ENCODE assay signal across 13 mouse cellular contexts in genomic region chr4:8928551-8929305, GRCm38 (mm10).
DNase-seq lines count a peak whose midpoint lies in the region; ATAC-seq lines count a peak whose summit lies in the region.
"Had no signal": no experiment of that assay in that cellular context is flagged by ENCODE, and none has a peak within 500 bp of the region (broad histone marks: within the 10 kb centered on the region; RNA-seq: fewer than 3 reads in every experiment).

No protein-coding gene starts in this region.

- H3K4me3 ChIP-seq in midbrain, embryonic 14.5 days (replicated peaks; ENCODE audit: low read depth, low read length), result no peak overlapping the region
- no peak overlapping the region for H3K4me3 ChIP-seq in midbrain, embryonic 11.5 days (ENCODE audit: low read depth, low read length)
- no peak overlapping the region for H3K4me3 ChIP-seq in liver, embryonic 12.5 days
- H3K4me3 ChIP-seq: limb, embryonic 10.5 days had no signal

- no peaks in the 10 kb centered on the region for H3K27me3 ChIP-seq in midbrain, embryonic 14.5 days (ENCODE audit: control insufficient read depth, insufficient read depth, low read length)
- H3K27me3 ChIP-seq in midbrain, embryonic 11.5 days (ENCODE audit: control insufficient read depth, insufficient read depth, low read length), result no peaks in the 10 kb centered on the region
- H3K27me3 ChIP-seq in liver, embryonic 12.5 days (replicated peaks), result no peaks in the 10 kb centered on the region

- DNase-seq in heart, adult 11 months, result peak; percentile 88
- no peak for DNase-seq in heart, adult 8-10 months (ENCODE audit: low spot score)
- peak; percentile 6 for DNase-seq in midbrain, embryonic 14.5 days
- DNase-seq in midbrain, embryonic 11.5 days (ENCODE audit: low spot score, missing footprints), result no peak
- DNase-seq in layer of hippocampus, postnatal 25 days (ENCODE audit: extremely low spot score in 1 of 2, low spot score in 1 of 2), result no peak
- DNase-seq: adrenal gland, postnatal 25 days; gastrocnemius, postnatal 36 days; heart, postnatal 14 days; layer of hippocampus, adult 9-11 months had no signal

- no peak overlapping the region for H3K9ac ChIP-seq in midbrain, embryonic 14.5 days (replicated peaks; ENCODE audit: low read length)
- H3K9ac ChIP-seq in midbrain, embryonic 11.5 days (ENCODE audit: low read length), result no peak overlapping the region
- H3K9ac ChIP-seq in liver, embryonic 12.5 days, result no peak overlapping the region

- H3K4me2 ChIP-seq in midbrain, embryonic 14.5 days (ENCODE audit: low read length), result no peak overlapping the region
- no peak overlapping the region for H3K4me2 ChIP-seq in midbrain, embryonic 11.5 days
- H3K4me2 ChIP-seq in liver, embryonic 12.5 days, result peak overlapping the region; percentile 28

- ATAC-seq in midbrain, embryonic 14.5 days (ENCODE audit: low FRiP score, low TSS enrichment), result no peak
- no peak for ATAC-seq in midbrain, embryonic 11.5 days (ENCODE audit: low FRiP score)
- ATAC-seq in liver, embryonic 12.5 days, result no peak
- ATAC-seq in monocyte, adult 5-6 weeks (replicated peaks; ENCODE audit: insufficient number of reproducible peaks, low FRiP score, low TSS enrichment, poor library complexity, severe bottlenecking), result no peak
- ATAC-seq: forebrain, embryonic 14.5 days had no signal

- no peaks in the 10 kb centered on the region for H3K9me3 ChIP-seq in midbrain, embryonic 14.5 days (ENCODE audit: control insufficient read depth, low read length)
- H3K9me3 ChIP-seq in midbrain, embryonic 11.5 days (ENCODE audit: control insufficient read depth, low read length), result no peaks in the 10 kb centered on the region
- no peaks in the 10 kb centered on the region for H3K9me3 ChIP-seq in liver, embryonic 12.5 days (replicated peaks)
- H3K9me3 ChIP-seq: limb, embryonic 10.5 days had no signal

- H3K36me3 ChIP-seq in midbrain, embryonic 14.5 days (ENCODE audit: control insufficient read depth, insufficient read depth, low read length), result no peaks in the 10 kb centered on the region
- H3K36me3 ChIP-seq in midbrain, embryonic 11.5 days (ENCODE audit: control insufficient read depth, insufficient read depth, low read length), result no peaks in the 10 kb centered on the region
- H3K36me3 ChIP-seq in liver, embryonic 12.5 days, result no peaks in the 10 kb centered on the region
- H3K36me3 ChIP-seq: limb, embryonic 10.5 days had no signal

- WGBS in midbrain, embryonic 14.5 days, result 73% methylated on average over 17 of the region's 17 CpGs
- WGBS in midbrain, embryonic 11.5 days, result 71% methylated on average over 17 of the region's 17 CpGs
- WGBS in liver, embryonic 12.5 days (ENCODE audit: insufficient replicate concordance), result 67% methylated on average over 17 of the region's 17 CpGs

- H3K4me1 ChIP-seq in midbrain, embryonic 14.5 days (ENCODE audit: control insufficient read depth, insufficient read depth, low read length), result peaks cover 5% of the 10 kb centered on the region; the same call in 1 of the 2 replicates
- H3K4me1 ChIP-seq in midbrain, embryonic 11.5 days (ENCODE audit: control insufficient read depth, insufficient read depth, low read length), result peaks cover 5% of the 10 kb centered on the region
- H3K4me1 ChIP-seq in liver, embryonic 12.5 days, result peaks cover 12% of the 10 kb centered on the region; the same call in 1 of the 2 replicates

- H3K27ac ChIP-seq in midbrain, embryonic 14.5 days (replicated peaks; ENCODE audit: low read depth, low read length), result no peak overlapping the region
- H3K27ac ChIP-seq in midbrain, embryonic 11.5 days (ENCODE audit: low read depth, low read length), result no peak overlapping the region
- no peak overlapping the region for H3K27ac ChIP-seq in liver, embryonic 12.5 days
- H3K27ac ChIP-seq: limb, embryonic 10.5 days had no signal

Comparison
In these comparisons a context has a peak if more than half of its experiments do, and no peak if none do; other contexts are left out.
1. DNase-seq: peak in heart, adult 11 months (single experiment) and midbrain, embryonic 14.5 days (single experiment); none in heart, adult 8-10 months (single experiment), midbrain, embryonic 11.5 days (single experiment) and layer of hippocampus, postnatal 25 days (0 of 2).